Mouse (Mus musculus) Patski (cell line): Measurements from ENCODE around the gene Prpf8. TPM values are rescaled to one million over a fixed set of nuclear protein-coding genes. Genes with fewer than 3 reads are reported as not detected.
"Not testable (repeated sequence)": the region's sequence is repeated elsewhere in the genome, so short reads cannot be mapped to it uniquely, and the experiment has no call there.

ENCODE experiments used
- ATAC-seq: fragments of 100-300 bp; one replicate; pipeline ENCODE4 v1.8.0; 2021
- CTCF ChIA-PET: fragments of 350-600 bp; sonication (Branson Sonifier 250); formaldehyde crosslinking; loops from one replicate; lab custom pipeline; 2022; ENCODE audit warnings: inconsistent platforms; lab: Charles Lee
- POLR2A ChIA-PET: fragments of 350-600 bp; sonication (Branson Sonifier 250); formaldehyde crosslinking; loops from one replicate; lab custom pipeline; 2022; ENCODE audit warnings: antibody characterized with exemption, inconsistent platforms; lab: Charles Lee
- DNase-seq: peaks from one replicate; pipeline ENCODE4 v3.0.0-alpha.2; 2011; ENCODE audit warnings: low read depth, low spot score
- H3K27me3 ChIP-seq: fragments of 371-371 bp; one replicate; pipeline ENCODE4 v1.5.1; 2021
- CTCF ChIP-seq: fragments of 100-300 bp; IDR thresholded peaks from one replicate; pipeline ENCODE4 v1.5.1; 2021
- in situ Hi-C: fragments of 300-500 bp; cut with MboI; formaldehyde crosslinking; loops from 3 replicates; pipeline ENCODE4 v1.11.1; 2018; ENCODE audit warnings: low pct_unique_long_range_greater_than_20kb, mixed read lengths
- polyA plus RNA-seq: library from polyadenylated mRNA; unstranded; gene quantifications from one replicate; pipeline ENCODE4 v1.2.3, GENCODE M21; 2021

Gene Prpf8
- polyA plus RNA-seq, 1 experiment from 2014 or later, result 132 TPM

DNA sequence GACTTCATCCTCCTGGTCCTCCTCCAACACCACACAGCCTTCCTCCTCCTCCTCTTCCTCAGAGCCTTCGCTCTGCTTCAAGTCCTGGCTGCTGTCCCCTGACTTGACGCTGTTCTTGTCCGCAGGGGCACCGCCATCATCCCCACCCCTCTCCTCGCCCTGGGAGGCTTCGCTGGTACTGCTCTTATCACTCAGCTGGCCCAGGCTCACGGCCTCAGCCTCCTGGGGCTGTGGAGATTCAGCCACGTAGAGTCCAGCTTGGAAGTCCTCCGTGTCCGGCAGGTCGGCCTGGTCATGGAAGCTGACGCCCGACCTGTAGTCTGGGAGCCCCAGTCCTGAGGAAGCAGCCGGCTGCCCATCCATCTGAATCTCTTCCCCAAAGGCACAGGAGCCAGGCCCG, 35.7 kb upstream of the Prpf8 start:
- in situ Hi-C loops, result no loop called here
- ChIA-PET POLR2A (no interaction called here), CTCF (interaction anchor here (1.1 to 1.8 kb wide), 2 partner anchors 12 to 49 kb away, joined by 3 to 4 read pairs; no protein-coding TSS in a partner anchor)
- DNase-seq, result no peak
- no peaks in the 10 kb centered on the region for H3K27me3 ChIP-seq
- no peak for TF ChIP-seq CTCF
- ATAC-seq, result no peak

DNA sequence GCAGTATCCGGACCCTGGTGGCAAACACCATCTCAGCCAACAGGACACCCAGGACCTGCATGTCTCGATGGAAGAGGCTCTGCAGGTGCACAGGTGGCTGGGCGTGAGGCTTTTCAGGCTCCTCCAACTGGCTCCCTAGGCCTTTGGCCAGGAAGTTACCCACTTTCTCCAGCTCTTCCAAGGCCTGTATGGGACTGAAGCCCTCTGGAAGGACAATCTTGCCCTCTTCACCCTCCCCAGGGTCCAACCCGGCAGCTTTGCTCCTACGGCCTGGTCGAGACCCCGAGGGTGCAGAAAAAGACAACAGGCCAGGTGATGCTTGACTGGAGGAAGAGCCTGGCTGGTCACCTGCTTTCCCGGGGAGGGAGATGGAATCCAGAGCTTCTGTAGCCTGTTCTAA, 34.5 kb upstream of the Prpf8 start:
- TF ChIP-seq CTCF, result no peak
- ChIA-PET CTCF (interaction anchor here (1.3 to 1.8 kb wide), 2 partner anchors 16 to 50 kb away, joined by 3 to 4 read pairs; no protein-coding TSS in a partner anchor), POLR2A (no interaction called here)
- no peak for ATAC-seq
- in situ Hi-C loops, result no loop called here
- no peaks in the 10 kb centered on the region for H3K27me3 ChIP-seq
- no peak for DNase-seq

DNA sequence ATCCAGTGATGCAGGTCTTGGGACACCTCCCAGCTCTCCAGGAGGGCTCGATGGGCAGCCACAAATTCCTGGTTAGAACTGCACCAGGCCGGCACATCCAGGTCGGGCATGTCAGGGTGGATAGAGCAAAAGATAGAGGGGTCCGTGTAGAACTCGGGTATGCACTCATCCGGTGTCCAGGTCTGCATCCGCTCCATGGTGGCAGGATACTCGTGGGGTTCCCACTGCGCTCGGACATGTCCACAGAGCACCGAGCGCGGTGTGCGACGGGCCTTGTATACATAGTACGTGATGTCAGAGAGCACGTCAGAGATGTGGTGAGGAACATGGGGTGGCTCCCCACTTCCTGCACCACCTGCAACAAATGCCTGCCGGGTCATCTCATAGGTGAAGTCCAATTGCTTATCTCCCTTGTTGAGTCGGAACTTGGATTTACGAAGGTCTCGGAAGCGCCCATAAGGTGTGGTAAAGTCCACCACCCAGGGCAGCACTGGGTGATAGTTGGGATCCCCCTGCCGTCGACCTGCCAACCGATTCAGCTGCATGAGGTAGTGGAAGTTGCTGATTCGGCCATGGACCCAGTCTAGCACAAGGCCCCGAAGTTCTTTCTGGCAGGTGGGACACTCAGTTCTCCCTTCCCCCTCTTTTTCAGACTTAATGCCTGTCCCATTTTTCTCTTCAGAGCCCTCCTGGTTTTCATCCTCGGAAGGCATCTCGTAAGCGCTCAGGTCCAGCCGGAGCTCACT, 33.6 kb upstream of the Prpf8 start:
- TF ChIP-seq CTCF, result no peak
- DNase-seq, result no peak
- no peak for ATAC-seq
- in situ Hi-C loops, result no loop called here
- ChIA-PET CTCF (interaction anchor here (1.3 to 1.4 kb wide), 2 partner anchors 16 to 49 kb away, joined by 3 to 6 read pairs; no protein-coding TSS in a partner anchor), POLR2A (interaction anchor here (0.6 to 1.4 kb wide), 6 partner anchors 10 to 98 kb away, joined by 3 to 5 read pairs (median 3); no protein-coding TSS in a partner anchor)
- H3K27me3 ChIP-seq, result no peaks in the 10 kb centered on the region

DNA sequence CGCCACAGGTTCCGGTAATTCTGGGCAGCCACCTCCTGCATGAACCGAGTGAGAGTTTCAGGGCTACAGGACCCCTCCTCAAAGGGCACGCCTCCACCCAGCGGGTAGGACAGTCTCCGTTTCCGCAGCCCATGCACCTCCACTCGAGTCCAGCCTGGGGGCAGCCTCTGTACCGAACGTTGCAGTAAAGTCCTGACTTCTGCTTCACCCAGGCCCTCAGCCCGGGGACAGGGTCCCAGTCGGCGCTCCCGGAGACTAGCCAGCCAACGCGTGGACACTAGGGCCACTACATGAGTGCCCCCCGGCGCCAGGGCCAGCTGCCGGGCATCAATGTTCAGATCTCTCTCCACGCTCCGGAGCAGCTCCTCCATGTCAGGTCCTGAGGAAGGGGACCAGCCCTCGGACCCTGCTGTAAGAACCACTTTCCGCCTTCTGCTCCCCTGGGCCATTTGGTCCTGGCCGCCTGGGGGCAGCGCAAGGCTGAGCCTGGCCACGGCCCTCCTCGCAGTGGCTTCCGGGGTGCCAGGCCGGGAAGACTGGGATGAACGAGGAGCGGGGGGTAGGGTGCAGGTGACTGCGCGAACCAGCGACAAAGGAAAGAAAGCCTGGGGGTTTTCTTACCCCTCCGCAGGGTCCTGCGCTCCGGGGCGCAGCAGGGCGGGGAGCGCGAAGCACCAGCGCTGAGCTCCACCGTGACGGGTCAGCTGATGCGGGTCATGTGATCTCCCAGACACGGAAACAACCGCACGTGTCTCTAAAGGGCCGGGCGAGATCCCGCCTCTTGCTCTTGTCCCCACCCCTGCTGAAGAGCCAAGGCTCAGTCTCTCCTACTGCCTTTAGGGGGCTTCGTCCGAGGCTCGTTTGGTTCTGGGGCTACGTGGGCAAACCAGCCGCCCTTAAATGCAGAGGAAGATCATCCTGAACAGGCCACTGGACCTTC, 32.4 kb upstream of the Prpf8 start, which contains the start of gene Wdr81:
TSS of gene Wdr81 (minus strand) at position 727 of the 940 bp plus-strand sequence.
- POLR2A ChIA-PET, result interaction anchor here (0.6 to 1.4 kb wide), 5 partner anchors 8 to 51 kb away, joined by 3 to 5 read pairs (median 3); no protein-coding TSS in a partner anchor
- ATAC-seq, result peak; percentile 67

GRCm38 (mm10) chr11:75455041-75455736, 31.4 kb upstream of the Prpf8 start:
- DNase-seq (no peak), ATAC-seq (no peak)
- CTCF ChIA-PET, result interaction anchor here (0.8 to 1.4 kb wide), 4 partner anchors 9 to 56 kb away, joined by 3 to 5 read pairs (median 4); no protein-coding TSS in a partner anchor
- TF ChIP-seq CTCF, result no peak
- no peaks in the 10 kb centered on the region for H3K27me3 ChIP-seq
- POLR2A ChIA-PET, result interaction anchor here (0.6 kb wide), 2 partner anchors 21 to 45 kb away, joined by 3 to 4 read pairs; no protein-coding TSS in a partner anchor
- in situ Hi-C loops, result no loop called here

More for the DNA sequence above, 32.4 kb upstream of the Prpf8 start, which contains the start of gene Wdr81:
- no peak for TF ChIP-seq CTCF
- H3K27me3 ChIP-seq, result no peaks in the 10 kb centered on the region
- CTCF ChIA-PET, result interaction anchor here (0.8 to 1.4 kb wide), 4 partner anchors 8 to 57 kb away, joined by 4 to 6 read pairs (median 4); no protein-coding TSS in a partner anchor
- DNase-seq, result no peak
- in situ Hi-C loops, result no loop called here

GRCm38 (mm10) chr11:75455971-75456370, 30.6 kb upstream of the Prpf8 start:
- ATAC-seq, POLR2A ChIA-PET, DNase-seq, in situ Hi-C loops, H3K27me3 ChIP-seq: not testable (repeated sequence)
- CTCF ChIA-PET, result interaction anchor here (1.4 to 5.6 kb wide), 2 partner anchors 14 to 54 kb away, joined by 3 to 36 read pairs; no protein-coding TSS in a partner anchor

DNA sequence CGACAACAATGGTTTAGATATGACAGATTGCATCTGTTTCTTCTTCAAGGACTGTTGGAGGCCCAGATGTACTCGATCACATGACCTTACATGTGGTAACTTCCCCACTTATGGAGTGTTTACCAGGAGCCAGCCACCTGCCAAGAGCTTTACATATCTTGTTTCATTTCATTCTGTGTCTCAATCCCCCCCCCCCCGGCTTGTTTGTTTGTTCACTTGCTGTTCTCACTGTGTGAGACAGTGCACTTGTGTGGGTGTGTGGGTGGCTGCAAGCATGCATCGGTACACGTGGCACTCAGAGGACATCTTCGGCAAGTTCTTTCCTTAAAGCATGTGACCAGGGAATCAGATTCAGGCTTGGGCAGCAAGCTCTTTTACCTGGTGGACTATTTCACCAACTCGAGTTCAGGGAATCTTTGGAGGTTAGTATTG, 30.2 kb upstream of the Prpf8 start:
- in situ Hi-C loops, result no loop called here
- H3K27me3 ChIP-seq, result no peaks in the 10 kb centered on the region
- DNase-seq (no peak), ATAC-seq (no peak)
- ChIA-PET POLR2A (interaction anchor here (0.9 kb wide), 1 partner anchor 10 kb away, joined by 6 read pairs; no protein-coding TSS in a partner anchor), CTCF (interaction anchor here (0.9 to 5.6 kb wide), 3 partner anchors 15 to 56 kb away, joined by 3 to 36 read pairs (median 3); no protein-coding TSS in a partner anchor)
- no peak for TF ChIP-seq CTCF

DNA sequence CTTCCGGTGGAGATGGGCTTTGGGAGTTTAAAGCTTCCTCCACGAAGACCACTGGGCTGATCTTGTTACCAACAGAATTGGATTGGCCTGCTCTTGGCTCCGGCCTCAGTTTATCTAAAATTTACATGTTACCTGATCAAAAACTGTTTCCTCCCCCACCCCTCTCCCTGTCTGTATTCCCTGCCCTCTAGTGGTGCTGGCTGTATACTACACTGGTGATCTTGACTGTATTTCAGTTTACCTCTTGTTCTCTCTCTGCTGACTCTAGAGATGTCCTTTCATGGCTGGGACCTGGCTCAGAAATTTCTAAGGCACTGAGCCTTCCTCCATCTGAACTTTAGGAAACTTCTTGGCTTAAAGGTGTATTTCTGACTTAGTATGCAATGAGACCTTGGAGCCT, 28.4 kb upstream of the Prpf8 start:
- ChIA-PET CTCF (interaction anchor here (1.4 to 5.6 kb wide), 3 partner anchors 24 to 56 kb away, joined by 6 to 36 read pairs (median 9); no protein-coding TSS in a partner anchor), POLR2A (interaction anchor here (4.2 kb wide), 1 partner anchor 55 kb away, joined by 25 read pairs; no protein-coding TSS in a partner anchor)
- DNase-seq, result no peak
- in situ Hi-C loops, result no loop called here
- no peak for TF ChIP-seq CTCF
- ATAC-seq, result no peak
- H3K27me3 ChIP-seq, result no peaks in the 10 kb centered on the region

DNA sequence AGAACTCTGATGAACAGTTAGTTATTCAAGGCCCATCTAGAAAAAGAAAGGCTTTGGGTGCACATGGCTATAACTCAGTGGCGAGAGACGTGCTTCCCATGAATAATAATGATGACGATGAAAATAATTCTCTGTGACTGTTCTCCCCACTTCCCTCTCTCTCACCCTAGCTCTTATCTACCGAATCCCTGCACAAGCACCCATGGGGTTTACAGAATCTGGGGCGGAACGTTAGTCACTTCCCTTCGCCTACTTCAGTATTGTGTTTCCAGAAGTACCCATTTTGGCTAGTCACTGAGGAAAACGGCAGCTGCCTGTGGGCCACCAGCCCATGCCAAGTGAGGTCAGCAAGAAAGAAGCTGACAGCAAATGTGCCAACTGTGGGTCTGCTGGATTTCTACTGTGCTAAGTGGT, 28.0 kb upstream of the Prpf8 start:
- CTCF ChIA-PET, result interaction anchor here (1.4 to 5.6 kb wide), 3 partner anchors 24 to 57 kb away, joined by 6 to 36 read pairs (median 9); no protein-coding TSS in a partner anchor
- POLR2A ChIA-PET, result interaction anchor here (4.2 kb wide), 1 partner anchor 55 kb away, joined by 25 read pairs; no protein-coding TSS in a partner anchor
- TF ChIP-seq CTCF, result no peak
- in situ Hi-C loops, result no loop called here
- DNase-seq (no peak), ATAC-seq (no peak)
- no peaks in the 10 kb centered on the region for H3K27me3 ChIP-seq
